Mouse (Mus musculus): ENCODE results near the gene Tfr2. TPM values are rescaled to one million over a fixed set of nuclear protein-coding genes. Genes with fewer than 3 reads are reported as not detected.

The Tfr2 gene
- total and polyA plus RNA-seq, 3 experiments, result 96.2 to 112 TPM; not detected in 1

DNA sequence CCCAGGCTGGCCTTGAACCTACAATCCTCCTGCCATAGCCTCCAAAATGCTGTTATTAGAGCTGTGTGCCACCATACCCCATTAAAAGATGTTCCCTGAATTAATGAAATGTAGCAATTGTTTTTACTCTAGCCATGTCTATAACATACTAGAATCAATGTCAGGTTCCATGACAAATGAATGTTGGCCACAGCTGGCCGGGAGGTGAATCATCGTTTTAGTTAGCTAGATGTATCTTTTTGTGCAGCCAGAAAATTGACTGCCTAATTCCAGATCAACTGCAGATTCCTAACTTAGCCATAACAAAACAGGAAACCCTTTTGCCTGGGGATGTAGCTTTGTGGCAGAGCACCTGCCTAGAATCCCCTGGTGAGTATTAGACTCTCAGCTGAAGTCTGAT lies 19.8 kb upstream of the Tfr2 start:
- Histone ChIP-seq H3K27me3 (ENCODE audit: control insufficient read depth in 1 of 2, insufficient read depth in 2 of 2, low read length in 2 of 2) (peaks cover 0 to 1% of the 10 kb centered on the region in 2 experiments; a peak in 2 of 4 replicates), H3K9ac (ENCODE audit: control insufficient read depth, low read depth, low read length, poor library complexity, severe bottlenecking) (no peak overlapping the region), H3K9me3 (replicated peaks; ENCODE audit: insufficient read depth, low read length) (no peaks in the 10 kb centered on the region), H3K4me1 (ENCODE audit: control insufficient read depth in 1 of 2, insufficient read depth in 2 of 2, low read length in 2 of 2) (0 out of 4 replicates have a peak, but pooled peaks cover 0 to 4% of the 10 kb centered on the region in 2 experiments), H3K27ac (ENCODE audit: control insufficient read depth, low read depth, low read length) (no peak overlapping the region), H3K79me2 (ENCODE audit: control insufficient read depth, insufficient read depth, low read length, poor library complexity) (no peaks in the 10 kb centered on the region), H3K36me3 (ENCODE audit: control insufficient read depth in 1 of 2, insufficient read depth in 2 of 2, low read length in 2 of 2) (no peaks in the 10 kb centered on the region), H3K4me3 (ENCODE audit: control insufficient read depth in 1 of 2, insufficient read depth in 1 of 2, low read depth in 2 of 2, low read length in 2 of 2) (no peak overlapping the region)
- DNase-seq (ENCODE audit: low read depth, low spot score), result no peak
- TF ChIP-seq TCF12 (IDR thresholded peaks at IDR 0.05; ENCODE audit: low read depth, low read length) (no peak), RAD21 (IDR thresholded peaks at IDR 0.05; ENCODE audit: low read depth, low read length) (no peak), USF1 (IDR thresholded peaks at IDR 0.05; ENCODE audit: low read depth, low read length) (no peak), POLR2A (IDR thresholded peaks at IDR 0.05; ENCODE audit: control insufficient read depth in 1 of 2, insufficient read depth in 1 of 2, low read depth in 1 of 2, low read length in 2 of 2, poor library complexity in 1 of 2) (no peak), TAL1 (IDR thresholded peaks at IDR 0.05; ENCODE audit: low read length) (no peak), ETS1 (IDR thresholded peaks at IDR 0.05; ENCODE audit: low read depth, low read length) (no peak), NRF1 (IDR thresholded peaks at IDR 0.05; ENCODE audit: insufficient read depth, low read depth, low read length, poor library complexity, severe bottlenecking) (no peak), SIN3A (IDR thresholded peaks at IDR 0.05; ENCODE audit: low read length) (no peak), ZNF384 (IDR thresholded peaks at IDR 0.05; ENCODE audit: low read depth, low read length) (no peak), MAFK (IDR thresholded peaks at IDR 0.05; ENCODE audit: borderline replicate concordance, low read depth, low read length) (no peak), SMC3 (IDR thresholded peaks at IDR 0.05; ENCODE audit: low read depth, low read length) (no peak), CTCF (IDR thresholded peaks at IDR 0.05 in 2 of 3, conservative IDR thresholded peaks at IDR 0.05 in 1 of 3; ENCODE audit: control insufficient read depth in 1 of 3, insufficient read depth in 1 of 3, low read depth in 2 of 3, low read length in 3 of 3, poor library complexity in 1 of 3, severe bottlenecking in 1 of 3) (no peak), MYB (IDR thresholded peaks at IDR 0.05; ENCODE audit: low read depth, low read length) (no peak), MEF2A (IDR thresholded peaks at IDR 0.05; ENCODE audit: extremely low read depth, insufficient replicate concordance, low read depth, low read length, poor library complexity, severe bottlenecking) (no peak), HCFC1 (IDR thresholded peaks at IDR 0.05; ENCODE audit: low read depth, low read length) (no peak)

DNA sequence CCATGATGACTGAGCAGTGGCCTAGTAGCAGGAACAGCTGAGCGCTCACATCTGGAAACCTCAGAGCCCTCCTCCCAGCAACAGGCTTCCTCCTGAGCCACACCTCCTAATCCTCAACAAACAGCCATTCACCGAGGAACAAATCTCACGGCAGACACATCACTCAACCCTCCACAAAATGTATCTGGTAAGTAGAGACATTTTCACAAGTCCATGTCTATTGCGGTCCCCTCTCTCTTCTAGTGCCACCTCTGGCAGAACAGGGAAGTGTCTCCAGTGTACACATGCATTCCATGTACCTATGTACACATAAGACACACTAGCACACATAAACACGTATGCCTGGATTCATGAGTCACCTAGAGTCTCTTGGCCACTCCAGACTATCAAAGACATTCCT lies 18.5 kb upstream of the Tfr2 start:
- no peaks in the 10 kb centered on the region for H3K9me3 ChIP-seq (replicated peaks; ENCODE audit: insufficient read depth, low read length)
- H3K36me3 ChIP-seq (ENCODE audit: control insufficient read depth in 1 of 2, insufficient read depth in 2 of 2, low read length in 2 of 2), result no peaks in the 10 kb centered on the region
- H3K4me1 ChIP-seq (ENCODE audit: control insufficient read depth in 1 of 2, insufficient read depth in 2 of 2, low read length in 2 of 2), result 0 out of 4 replicates have a peak, but pooled peaks cover 0 to 4% of the 10 kb centered on the region in 2 experiments
- no peak overlapping the region for H3K4me3 ChIP-seq (ENCODE audit: control insufficient read depth in 1 of 2, insufficient read depth in 1 of 2, low read depth in 2 of 2, low read length in 2 of 2)
- H3K27me3 ChIP-seq (ENCODE audit: control insufficient read depth in 1 of 2, insufficient read depth in 2 of 2, low read length in 2 of 2), result peaks cover 1 to 4% of the 10 kb centered on the region in 2 experiments
- H3K27ac ChIP-seq (ENCODE audit: control insufficient read depth, low read depth, low read length), result no peak overlapping the region
- TF ChIP-seq USF1 (IDR thresholded peaks at IDR 0.05; ENCODE audit: low read depth, low read length), result no peak
- TF ChIP-seq MYB (IDR thresholded peaks at IDR 0.05; ENCODE audit: low read depth, low read length), result no peak
- TF ChIP-seq E2F4 (IDR thresholded peaks at IDR 0.05; ENCODE audit: borderline replicate concordance, low read depth, low read length), result no peak
- no peak for TF ChIP-seq NELFE (IDR thresholded peaks at IDR 0.05; ENCODE audit: low read depth, low read length)
- no peak for TF ChIP-seq UBTF (IDR thresholded peaks at IDR 0.05; ENCODE audit: borderline replicate concordance, insufficient read depth, low read depth, low read length)
- no peak for TF ChIP-seq TAL1 (IDR thresholded peaks at IDR 0.05; ENCODE audit: low read length)
- TF ChIP-seq RAD21 (IDR thresholded peaks at IDR 0.05; ENCODE audit: low read depth, low read length), result peak; percentile 25
- peak; percentile 25 to 57 (median 54); a peak in 5 of 6 replicates for TF ChIP-seq CTCF (IDR thresholded peaks at IDR 0.05 in 2 of 3, conservative IDR thresholded peaks at IDR 0.05 in 1 of 3; ENCODE audit: control insufficient read depth in 1 of 3, insufficient read depth in 1 of 3, low read depth in 2 of 3, low read length in 3 of 3, poor library complexity in 1 of 3, severe bottlenecking in 1 of 3)
- TF ChIP-seq SMC3 (IDR thresholded peaks at IDR 0.05; ENCODE audit: low read depth, low read length), result no peak; the same call in 1 of the 2 replicates
- DNase-seq (ENCODE audit: low read depth, low spot score), result peak; percentile 55
- no peak overlapping the region for H3K9ac ChIP-seq (ENCODE audit: control insufficient read depth, low read depth, low read length, poor library complexity, severe bottlenecking)
- no peaks in the 10 kb centered on the region for H3K79me2 ChIP-seq (ENCODE audit: control insufficient read depth, insufficient read depth, low read length, poor library complexity)

All from MEL (cell line).